In the genomic region with DNA sequence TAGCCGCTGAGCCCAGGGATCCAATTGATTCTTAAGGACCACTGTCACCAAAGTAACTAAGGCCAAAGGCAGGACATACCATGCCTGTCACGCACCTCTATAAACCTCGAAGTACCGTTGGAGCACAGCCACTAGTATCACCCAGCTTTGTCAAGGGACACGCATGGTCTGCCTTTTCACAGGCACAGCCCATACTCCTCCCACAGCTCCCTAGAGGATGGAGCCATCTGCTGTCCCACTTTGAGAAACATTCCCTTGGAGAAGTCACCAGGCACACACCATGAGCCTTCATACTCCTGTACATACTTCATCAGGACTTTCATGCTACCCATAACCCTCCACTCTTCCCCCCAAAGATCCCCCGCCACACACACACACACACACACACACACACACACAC, we compare ENCODE assay signal across 25 mouse cellular contexts. TPM values are rescaled to one million over a fixed set of nuclear protein-coding genes. Genes with fewer than 3 reads are reported as not detected.
DNase-seq lines count a peak whose midpoint lies in the region.
"Had no signal": no experiment of that assay in that cellular context is flagged by ENCODE, and none has a peak within 500 bp of the region (broad histone marks: within the 10 kb centered on the region; RNA-seq: fewer than 3 reads in every experiment).

No protein-coding gene starts in this region.

- intact Hi-C loops in heart, postnatal 36 days (cut with DNase I): no loop called here

- H3K27me3 ChIP-seq in heart, embryonic 10.5 days (ENCODE audit: insufficient read depth, poor library complexity, severe bottlenecking): no peaks in the 10 kb centered on the region
- no peaks in the 10 kb centered on the region for H3K27me3 ChIP-seq in limb, embryonic 10.5 days (ENCODE audit: low read depth, poor library complexity, severe bottlenecking)
- H3K27me3 ChIP-seq: embryonic facial prominence, embryonic 15.5 days; hindbrain, embryonic 13.5 days; midbrain, embryonic 13.5 days; neural tube, embryonic 13.5 days had no signal

- H3K4me1 ChIP-seq in heart, embryonic 10.5 days: no peaks in the 10 kb centered on the region
- H3K4me1 ChIP-seq in limb, embryonic 10.5 days: no peaks in the 10 kb centered on the region
- H3K4me1 ChIP-seq: embryonic facial prominence, embryonic 10.5 days; embryonic facial prominence, embryonic 15.5 days; hindbrain, embryonic 13.5 days; midbrain, embryonic 13.5 days; neural tube, embryonic 13.5 days had no signal

- peaks cover 100% of the 10 kb centered on the region for H3K36me3 ChIP-seq in heart, embryonic 10.5 days
- H3K36me3 ChIP-seq in limb, embryonic 10.5 days: peaks cover 100% of the 10 kb centered on the region

- peak; percentile 47 for DNase-seq in heart, embryonic 10.5 days (ENCODE audit: low spot score)
- no peak for DNase-seq in heart, postnatal 36 days
- peak; percentile 21 for DNase-seq in right cerebral cortex, postnatal 10 days (ENCODE audit: low spot score in 2 of 2)
- DNase-seq in right cerebral cortex, postnatal 4 days: no peak
- DNase-seq in limb, embryonic 10.5 days (ENCODE audit: low spot score): peak; percentile 17
- peak; percentile 22 for DNase-seq in telencephalon, adult 2 months (ENCODE audit: low read depth, low spot score)
- no peak for DNase-seq in spleen, adult 12 weeks (ENCODE audit: low spot score)
- DNase-seq: adrenal gland, postnatal 36 days; cerebellum, adult 8-10 months; gastrocnemius, postnatal 25 days; heart, postnatal 4 days; kidney, adult 11 months; kidney, postnatal 14 days; left cerebral cortex, postnatal 4 days; liver; lung, adult 2 months; lung, postnatal 10 days; thymus, postnatal 14 days had no signal

- H3K4me3 ChIP-seq in heart, embryonic 10.5 days: no peak overlapping the region
- no peak overlapping the region for H3K4me3 ChIP-seq in limb, embryonic 10.5 days
- H3K4me3 ChIP-seq: embryonic facial prominence, embryonic 10.5 days; embryonic facial prominence, embryonic 15.5 days; hindbrain, embryonic 13.5 days; midbrain, embryonic 13.5 days; neural tube, embryonic 13.5 days had no signal

- no peaks in the 10 kb centered on the region for H3K9me3 ChIP-seq in heart, embryonic 10.5 days
- no peaks in the 10 kb centered on the region for H3K9me3 ChIP-seq in limb, embryonic 10.5 days (replicated peaks)
- H3K9me3 ChIP-seq: embryonic facial prominence, embryonic 10.5 days; embryonic facial prominence, embryonic 15.5 days; hindbrain, embryonic 13.5 days; midbrain, embryonic 13.5 days; neural tube, embryonic 13.5 days had no signal

- WGBS in heart, embryonic 10.5 days: 92% methylated on average over 6 of the region's 6 CpGs
- WGBS in limb, embryonic 10.5 days: 97% methylated on average over 6 of the region's 6 CpGs

- no peak overlapping the region for H3K27ac ChIP-seq in heart, embryonic 10.5 days
- H3K27ac ChIP-seq in limb, embryonic 10.5 days: no peak overlapping the region
- H3K27ac ChIP-seq: embryonic facial prominence, embryonic 10.5 days; embryonic facial prominence, embryonic 15.5 days; hindbrain, embryonic 13.5 days; liver, embryonic 14.5 days; macrophage; midbrain, embryonic 13.5 days; neural tube, embryonic 13.5 days had no signal

RNA-seq across cellular contexts. Expression of gene Mrpl21, which starts 12.9 kb away (rescaled TPM):
- 114 and 118 TPM in 2 replicates for polyA plus RNA-seq in heart, embryonic 10.5 days (2016; fragmentation: Nextera tagmentation; extraction: Ambion mirVana)
- 10 to 100 TPM; 94.4 to 98.8 TPM for total RNA-seq in heart, postnatal 36 days (2021)
- 153 and 161 TPM in 2 replicates for polyA plus RNA-seq in limb, embryonic 10.5 days (2016; fragmentation: Nextera tagmentation; extraction: Ambion mirVana)

RNA-seq across cellular contexts. Expression of gene Ighmbp2, which starts 13.0 kb away (rescaled TPM):
- polyA plus RNA-seq in heart, embryonic 10.5 days (2016; fragmentation: Nextera tagmentation; extraction: Ambion mirVana): 7.2 and 7.4 TPM in 2 replicates
- 1 to 10 TPM; 3.4 to 3.5 TPM for total RNA-seq in heart, postnatal 36 days (2021)
- 12.6 and 15.1 TPM in 2 replicates for polyA plus RNA-seq in limb, embryonic 10.5 days (2016; fragmentation: Nextera tagmentation; extraction: Ambion mirVana)

RNA-seq across cellular contexts. Expression of gene Cpt1a, which starts 52.3 kb away (rescaled TPM):
- 7.1 and 12.5 TPM in 2 replicates for polyA plus RNA-seq in heart, embryonic 10.5 days (2016; fragmentation: Nextera tagmentation; extraction: Ambion mirVana)
- total RNA-seq in heart, postnatal 36 days (2021): 10 to 100 TPM; 69.2 to 94.6 TPM
- 2.7 and 8.2 TPM in 2 replicates for polyA plus RNA-seq in limb, embryonic 10.5 days (2016; fragmentation: Nextera tagmentation; extraction: Ambion mirVana)

Comparison
In these comparisons a context has a peak if more than half of its experiments do, and no peak if none do; other contexts are left out.
1. DNase-seq: peak in heart, embryonic 10.5 days (single experiment), right cerebral cortex, postnatal 10 days (2 of 2), limb, embryonic 10.5 days (single experiment) and telencephalon, adult 2 months (single experiment); none in heart, postnatal 36 days (0 of 2), right cerebral cortex, postnatal 4 days (single experiment) and spleen, adult 12 weeks (single experiment).